Comparison of ENCODE assay signal across 8 mouse cellular contexts in genomic region chr3:61002587-61003501, GRCm38 (mm10). TPM values are rescaled to one million over a fixed set of nuclear protein-coding genes. Genes with fewer than 3 reads are reported as not detected.
DNase-seq lines count a peak whose midpoint lies in the region; ATAC-seq and TF ChIP-seq lines count a peak whose summit lies in the region.

Gene P2ry1, plus strand, starts transcription at chr3:61002795.

- no peak for TF ChIP-seq CTCF in gastrocnemius, adult 2 months (IDR thresholded peaks at IDR 0.05)
- no peak for TF ChIP-seq CTCF in left cerebral cortex, adult 2 months (IDR thresholded peaks at IDR 0.05)

- no peaks in the 10 kb centered on the region for H3K9me3 ChIP-seq in hindbrain, embryonic 16.5 days (ENCODE audit: control insufficient read depth, low read length)

- under 1% methylated on average over 86 of the region's 90 CpGs for WGBS in hindbrain, embryonic 16.5 days
- WGBS in macrophage (ENCODE audit: missing documents): 1% methylated on average over 90 of the region's 90 CpGs

- no peaks in the 10 kb centered on the region for H3K4me1 ChIP-seq in hindbrain, embryonic 16.5 days (ENCODE audit: control insufficient read depth, insufficient read depth, low read depth, low read length)

- H3K4me3 ChIP-seq in gastrocnemius, adult 2 months: peak within 1 kb of the TSS; percentile 79
- peak within 1 kb of the TSS; percentile 86 for H3K4me3 ChIP-seq in hindbrain, embryonic 16.5 days (ENCODE audit: low read length)
- peak within 1 kb of the TSS; percentile 71 for H3K4me3 ChIP-seq in left cerebral cortex, adult 2 months
- H3K4me3 ChIP-seq in macrophage (ENCODE audit: inconsistent target): peak within 1 kb of the TSS; percentile 67

- intact Hi-C loops in gastrocnemius, adult 2 months (cut with DNase I): no loop called here
- intact Hi-C loops in left cerebral cortex, adult 2 months (cut with DNase I): no loop called here

- H3K27ac ChIP-seq in gastrocnemius, adult 2 months: peak within 1 kb of the TSS; percentile 93
- H3K27ac ChIP-seq in hindbrain, embryonic 16.5 days (ENCODE audit: low read depth, low read length): peak within 1 kb of the TSS; percentile 16; the same call in 1 of the 2 replicates
- no peak within 1 kb of the TSS for H3K27ac ChIP-seq in left cerebral cortex, adult 2 months
- H3K27ac ChIP-seq in macrophage: peak within 1 kb of the TSS; percentile 49

- peaks cover 11% of the 10 kb centered on the region; the same call in 1 of the 2 replicates for H3K79me2 ChIP-seq in macrophage (ENCODE audit: inconsistent target)

- peak within 1 kb of the TSS; percentile 74 for H3K9ac ChIP-seq in hindbrain, embryonic 16.5 days (ENCODE audit: low read depth, low read length)

- H3K36me3 ChIP-seq in hindbrain, embryonic 16.5 days (ENCODE audit: control insufficient read depth, insufficient read depth, low read length): no peaks in the 10 kb centered on the region
- H3K36me3 ChIP-seq in macrophage (ENCODE audit: inconsistent target): no peaks in the 10 kb centered on the region

- no peaks in the 10 kb centered on the region for H3K27me3 ChIP-seq in hindbrain, embryonic 16.5 days (replicated peaks; ENCODE audit: control insufficient read depth, insufficient read depth, low read length)

- ATAC-seq in common myeloid progenitor, adult 5-6 weeks (replicated peaks; ENCODE audit: low read depth, poor library complexity, severe bottlenecking): peak; percentile 82
- ATAC-seq in hindbrain, embryonic 16.5 days: peak; percentile 95

- peak within 1 kb of the TSS; percentile 81 for H3K4me2 ChIP-seq in hindbrain, embryonic 16.5 days (ENCODE audit: low read length)

- DNase-seq in adrenal gland, adult (ENCODE audit: inconsistent age in 2 of 2, low spot score in 1 of 2): peak; percentile 63 to 92
- peak; percentile 95 for DNase-seq in gastrocnemius, adult 2 months
- peak; percentile 58 to 66 for DNase-seq in left cerebral cortex, adult 2 months (ENCODE audit: extremely low spot score in 1 of 2, low spot score in 2 of 2)
- DNase-seq in retina, postnatal 7 days (ENCODE audit: low read depth, low spot score): peak; percentile 27
- DNase-seq in urinary bladder, adult 18-20 months (ENCODE audit: low spot score in 2 of 2): peak; percentile 82 to 87

RNA-seq across cellular contexts. Expression of gene P2ry1, which starts in this region (rescaled TPM):
- 13.8 and 22.4 TPM in 2 replicates for total RNA-seq in common myeloid progenitor, adult 5-6 weeks (2017)
- 10 to 100 TPM in 1 of 2 experiments, 1 to 10 TPM in 1; 8.2 to 19.4 TPM for total RNA-seq in gastrocnemius, adult 2 months (2021)
- 5.8 and 6.5 TPM in 2 replicates for polyA plus RNA-seq in hindbrain, embryonic 16.5 days (2015; fragmentation: Nextera tagmentation; extraction: Ambion mirVana)
- 1 to 10 TPM; 3.3 to 3.7 TPM for total RNA-seq in left cerebral cortex, adult 2 months (2021)
- 1 to 10 TPM in 13 of 26 experiments, under 1 TPM in 12, not detected in 1; 0.26 to 5.4 (median 1.1) TPM for total RNA-seq in macrophage (2018; cell fraction: chromatin; rRNA removed)
- total RNA-seq in macrophage (2018; cell fraction: cytosol; rRNA removed): 1 to 10 TPM in 14 of 26 experiments, under 1 TPM in 12; 0.32 to 5.4 (median 1.5) TPM
- 1 to 10 TPM in 16 of 26 experiments, under 1 TPM in 10; 0.42 to 8.3 (median 1.3) TPM for total RNA-seq in macrophage (2018; cell fraction: nucleus; rRNA removed)
- polyA plus RNA-seq in macrophage (2018): 2.5 to 3.1 TPM (median 2.5 TPM) in 3 replicates

Comparison
In these comparisons a context has a peak if more than half of its experiments do, and no peak if none do; other contexts are left out.
1. DNase-seq: peak in every context shown above with its lines; median percentile 95 in gastrocnemius, adult 2 months; 84 in urinary bladder, adult 18-20 months; 78 in adrenal gland, adult; 62 in left cerebral cortex, adult 2 months; 27 in retina, postnatal 7 days.